Mouse (Mus musculus): ENCODE results near the gene Cct8l1. TPM values are rescaled to one million over a fixed set of nuclear protein-coding genes. Genes with fewer than 3 reads are reported as not detected.

Gene Cct8l1
- polyA plus RNA-seq, 1 experiment from 2014 or later, result 0.14 TPM

DNA sequence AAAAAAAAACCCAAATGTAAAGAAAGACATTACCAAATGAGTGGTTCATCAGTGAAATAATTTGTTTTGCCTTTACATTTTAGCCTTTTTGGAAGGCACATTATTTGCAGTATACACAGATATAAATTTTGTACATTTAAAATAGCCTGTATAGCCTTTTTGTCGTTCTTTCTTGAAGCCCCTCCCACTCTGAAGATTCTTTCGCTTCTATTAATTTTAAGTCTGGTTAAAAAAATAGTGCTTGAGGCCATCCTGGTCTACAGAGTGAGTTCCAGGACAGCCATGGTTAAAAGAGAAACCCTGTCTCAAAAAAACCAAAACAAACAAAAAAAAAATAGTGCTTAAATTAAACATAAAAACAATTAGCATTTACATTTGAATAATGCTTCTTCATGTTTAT is 14.8 kb downstream of the Cct8l1 start:
- Histone ChIP-seq H3K4me3 (peak overlapping the region; percentile 78; the same call in 1 of the 2 replicates), H3K27ac (ENCODE audit: poor library complexity, severe bottlenecking) (no peak overlapping the region), H3K4me1 (replicated peaks) (peaks cover 32% of the 10 kb centered on the region), H3K36me3 (no peaks in the 10 kb centered on the region), H3K9ac (no peak overlapping the region), H3K27me3 (replicated peaks) (no peaks in the 10 kb centered on the region), H3K4me2 (no peak overlapping the region), H3K9me3 (replicated peaks) (no peaks in the 10 kb centered on the region)
- whole genome bisulfite sequencing, result 28% methylated on average over 2 of the region's 2 CpGs
- no peak for ATAC-seq (ENCODE audit: insufficient number of reproducible peaks, low FRiP score)

DNA sequence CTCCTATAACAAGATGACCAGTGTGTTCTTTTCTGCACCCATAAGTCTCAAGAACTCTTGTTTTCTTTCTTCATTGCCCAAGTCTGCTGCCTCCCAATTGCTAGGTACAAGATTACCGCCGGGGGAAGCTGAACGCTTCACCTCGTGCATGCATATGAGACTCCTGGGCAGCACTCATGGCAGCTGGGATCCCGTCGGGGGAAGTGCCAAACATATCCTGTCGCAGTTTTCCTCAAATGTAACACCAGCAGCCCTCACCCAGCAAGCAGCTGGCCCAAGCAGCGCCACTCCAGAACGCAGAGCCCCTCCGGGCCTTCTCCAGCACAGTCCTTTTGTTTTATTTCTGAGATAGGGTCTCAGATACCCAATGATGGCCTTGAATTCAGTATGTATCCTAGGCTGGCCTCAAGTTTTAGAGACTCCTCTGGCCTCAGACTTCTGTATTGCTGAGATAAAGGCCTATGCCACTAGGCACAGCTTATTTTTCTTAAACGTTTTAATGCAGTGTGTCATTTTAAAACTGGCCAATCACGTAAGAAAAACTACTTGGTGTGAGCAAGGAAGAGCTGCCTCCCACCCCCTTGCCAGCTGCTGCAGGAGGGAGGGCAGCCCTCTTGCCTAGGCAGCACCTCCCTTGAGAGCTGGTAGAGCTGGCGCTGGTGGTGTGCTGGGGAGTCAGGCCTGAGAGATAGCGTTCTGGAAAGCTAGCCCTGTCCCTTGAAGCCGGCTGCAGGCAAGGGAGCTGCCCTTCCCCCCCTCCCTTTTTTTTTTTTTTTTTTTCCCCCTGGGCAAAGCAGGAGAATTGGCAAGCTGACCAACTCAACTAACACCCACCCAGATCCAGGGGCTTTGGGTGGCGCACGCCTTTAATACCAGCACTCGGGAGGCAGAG is 16.6 kb downstream of the Cct8l1 start:
- H3K27me3 ChIP-seq (replicated peaks), result no peaks in the 10 kb centered on the region
- H3K4me3 ChIP-seq, result no peak overlapping the region
- no peaks in the 10 kb centered on the region for H3K36me3 ChIP-seq
- H3K9me3 ChIP-seq (replicated peaks), result peaks cover 3% of the 10 kb centered on the region
- H3K4me2 ChIP-seq, result no peak overlapping the region
- ATAC-seq (ENCODE audit: insufficient number of reproducible peaks, low FRiP score), result no peak
- peaks cover 19% of the 10 kb centered on the region for H3K4me1 ChIP-seq (replicated peaks)
- H3K9ac ChIP-seq, result no peak overlapping the region; the same call in 1 of the 2 replicates
- no peak overlapping the region for H3K27ac ChIP-seq (ENCODE audit: poor library complexity, severe bottlenecking)
- 46% methylated on average over 18 of the region's 18 CpGs for WGBS

DNA sequence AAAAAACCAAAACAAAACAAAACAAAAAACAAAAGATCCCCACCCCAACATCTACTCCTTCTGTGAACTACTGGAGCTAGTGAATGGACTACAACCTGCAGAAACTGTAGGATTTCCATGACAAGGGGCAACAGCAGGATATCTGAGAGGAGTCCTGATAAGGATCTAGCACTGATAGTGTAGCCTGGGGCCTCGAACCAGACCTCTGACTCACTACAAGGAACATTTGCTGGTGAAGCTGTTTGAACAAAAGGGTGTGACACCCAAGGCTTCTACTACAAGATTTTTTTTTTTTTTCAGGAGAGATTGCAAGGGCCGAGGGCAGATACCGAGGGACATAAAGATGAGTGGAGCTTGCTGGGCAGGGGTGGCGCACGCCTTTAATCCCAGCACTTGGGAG is 17.4 kb downstream of the Cct8l1 start:
- H3K4me2 ChIP-seq, result no peak overlapping the region
- H3K4me3 ChIP-seq, result no peak overlapping the region
- peaks cover 11% of the 10 kb centered on the region for H3K4me1 ChIP-seq (replicated peaks)
- 64% methylated on average over 5 of the region's 5 CpGs for WGBS
- H3K9me3 ChIP-seq (replicated peaks), result peaks cover 6% of the 10 kb centered on the region
- H3K27ac ChIP-seq (ENCODE audit: poor library complexity, severe bottlenecking), result no peak overlapping the region
- no peaks in the 10 kb centered on the region for H3K36me3 ChIP-seq
- no peak overlapping the region for H3K9ac ChIP-seq
- H3K27me3 ChIP-seq (replicated peaks), result no peaks in the 10 kb centered on the region
- ATAC-seq (ENCODE audit: insufficient number of reproducible peaks, low FRiP score), result no peak

DNA sequence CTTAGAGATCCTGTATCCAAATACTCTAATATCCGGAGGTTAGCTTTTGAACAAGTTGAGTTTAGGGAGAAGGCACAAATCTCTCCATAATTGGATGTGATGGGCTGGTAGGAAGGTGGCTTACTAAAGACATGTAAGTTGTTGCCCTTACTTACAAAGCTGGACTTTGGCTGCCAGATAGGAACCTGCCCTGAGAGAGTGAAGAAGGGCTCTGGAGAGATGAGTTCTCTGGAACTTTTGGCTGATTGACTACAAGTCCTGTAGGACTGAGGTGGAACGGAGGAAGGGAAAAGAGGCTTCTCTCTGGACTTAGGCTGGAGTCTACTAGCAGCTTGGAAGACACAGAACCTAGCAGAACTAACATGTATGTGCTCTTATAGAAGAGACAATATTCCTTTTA is 19.7 kb downstream of the Cct8l1 start:
- H3K36me3 ChIP-seq, result no peaks in the 10 kb centered on the region
- H3K27ac ChIP-seq (ENCODE audit: poor library complexity, severe bottlenecking), result no peak overlapping the region
- H3K9ac ChIP-seq, result no peak overlapping the region
- no peak overlapping the region for H3K4me2 ChIP-seq
- no peaks in the 10 kb centered on the region for H3K27me3 ChIP-seq (replicated peaks)
- H3K4me1 ChIP-seq (replicated peaks), result peaks cover 6% of the 10 kb centered on the region; the same call in 1 of the 2 replicates
- peaks cover 6% of the 10 kb centered on the region for H3K9me3 ChIP-seq (replicated peaks)
- no peak for ATAC-seq (ENCODE audit: insufficient number of reproducible peaks, low FRiP score)
- 87% methylated on average over 2 of the region's 2 CpGs for WGBS
- H3K4me3 ChIP-seq, result no peak overlapping the region

DNA sequence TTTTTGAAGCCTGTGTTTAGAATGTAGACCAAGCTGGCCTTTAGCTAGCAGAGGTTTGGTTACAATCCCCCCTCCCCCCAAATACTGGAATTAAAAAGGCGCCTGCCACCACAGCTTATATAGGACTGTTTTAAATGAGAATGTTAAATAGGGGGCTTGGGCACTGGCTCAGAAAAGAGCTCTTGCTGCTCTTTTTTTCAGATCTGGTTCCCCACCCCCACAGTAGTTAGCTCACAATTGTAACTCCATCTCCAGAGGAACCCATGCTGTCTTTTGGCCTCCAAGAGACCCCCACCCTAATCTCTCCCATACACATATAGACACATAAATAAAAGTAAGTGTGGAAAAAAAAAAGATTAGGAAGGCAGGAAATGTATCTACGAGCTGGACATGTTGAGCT is 20.6 kb downstream of the Cct8l1 start:
- 69% methylated on average over 2 of the region's 2 CpGs for WGBS
- H3K27ac ChIP-seq (ENCODE audit: poor library complexity, severe bottlenecking), result no peak overlapping the region
- H3K4me3 ChIP-seq, result no peak overlapping the region
- H3K27me3 ChIP-seq (replicated peaks), result no peaks in the 10 kb centered on the region
- H3K9me3 ChIP-seq (replicated peaks), result peaks cover 6% of the 10 kb centered on the region
- no peak overlapping the region for H3K4me2 ChIP-seq
- no peaks in the 10 kb centered on the region for H3K36me3 ChIP-seq
- ATAC-seq (ENCODE audit: insufficient number of reproducible peaks, low FRiP score), result no peak
- peaks cover 6% of the 10 kb centered on the region; the same call in 1 of the 2 replicates for H3K4me1 ChIP-seq (replicated peaks)
- no peak overlapping the region for H3K9ac ChIP-seq

DNA sequence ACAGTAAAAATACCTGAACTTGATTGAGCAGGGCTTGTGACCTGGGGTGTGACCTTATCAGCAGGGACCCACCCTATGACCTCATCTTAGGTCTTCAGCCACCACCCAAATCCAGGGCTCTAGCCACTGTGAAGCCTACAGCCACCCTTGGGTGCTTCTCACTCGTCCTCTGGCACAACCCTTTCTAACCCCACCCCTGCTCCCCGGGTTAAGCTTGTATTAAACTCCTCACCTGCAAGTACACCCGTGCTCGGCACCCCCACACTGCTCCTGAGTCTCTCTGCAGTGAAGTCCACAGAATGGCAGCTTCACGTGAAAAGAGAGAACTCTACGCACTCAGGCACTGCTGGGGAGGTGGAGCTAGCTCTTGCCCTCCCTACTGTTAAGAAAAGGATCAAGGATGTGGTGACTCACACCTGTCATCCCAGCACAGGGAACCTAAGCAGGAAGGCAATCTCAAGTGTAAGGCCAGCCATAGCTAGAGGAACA is 21.1 kb downstream of the Cct8l1 start:
- WGBS, result 43% methylated on average over 6 of the region's 6 CpGs
- Histone ChIP-seq H3K27me3 (replicated peaks) (no peaks in the 10 kb centered on the region), H3K36me3 (no peaks in the 10 kb centered on the region), H3K4me1 (replicated peaks) (peaks cover 6% of the 10 kb centered on the region; the same call in 1 of the 2 replicates), H3K4me2 (no peak overlapping the region), H3K27ac (ENCODE audit: poor library complexity, severe bottlenecking) (no peak overlapping the region), H3K9me3 (replicated peaks) (peaks cover 6% of the 10 kb centered on the region), H3K4me3 (no peak overlapping the region), H3K9ac (no peak overlapping the region)
- ATAC-seq (ENCODE audit: insufficient number of reproducible peaks, low FRiP score), result no peak

DNA sequence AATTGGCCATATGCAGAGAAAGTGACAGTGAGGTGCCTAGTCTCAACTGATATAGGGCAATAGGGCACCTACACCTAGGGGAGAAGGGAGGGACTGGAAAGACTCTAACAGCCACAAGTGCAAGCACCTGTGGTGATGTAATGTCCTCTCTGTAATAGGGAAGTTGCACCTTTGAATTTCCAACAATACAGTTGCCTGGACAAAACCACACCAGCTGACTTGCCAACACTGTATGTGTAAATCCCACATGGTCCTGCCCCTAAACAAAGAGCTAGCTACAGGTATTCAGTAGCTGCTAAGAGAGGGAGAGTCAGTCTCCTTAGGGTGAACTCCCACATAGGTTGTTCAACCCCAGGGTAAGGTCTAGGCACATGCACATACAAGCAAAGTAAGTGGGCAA is 24.5 kb downstream of the Cct8l1 start:
- H3K9me3 ChIP-seq (replicated peaks), result peaks cover 6% of the 10 kb centered on the region
- H3K4me1 ChIP-seq (replicated peaks), result no peaks in the 10 kb centered on the region
- H3K27me3 ChIP-seq (replicated peaks), result no peaks in the 10 kb centered on the region
- H3K36me3 ChIP-seq, result no peaks in the 10 kb centered on the region
- no peak overlapping the region for H3K4me2 ChIP-seq
- H3K9ac ChIP-seq, result no peak overlapping the region
- ATAC-seq (ENCODE audit: insufficient number of reproducible peaks, low FRiP score), result no peak
- no peak overlapping the region for H3K4me3 ChIP-seq
- no peak overlapping the region for H3K27ac ChIP-seq (ENCODE audit: poor library complexity, severe bottlenecking)

DNA sequence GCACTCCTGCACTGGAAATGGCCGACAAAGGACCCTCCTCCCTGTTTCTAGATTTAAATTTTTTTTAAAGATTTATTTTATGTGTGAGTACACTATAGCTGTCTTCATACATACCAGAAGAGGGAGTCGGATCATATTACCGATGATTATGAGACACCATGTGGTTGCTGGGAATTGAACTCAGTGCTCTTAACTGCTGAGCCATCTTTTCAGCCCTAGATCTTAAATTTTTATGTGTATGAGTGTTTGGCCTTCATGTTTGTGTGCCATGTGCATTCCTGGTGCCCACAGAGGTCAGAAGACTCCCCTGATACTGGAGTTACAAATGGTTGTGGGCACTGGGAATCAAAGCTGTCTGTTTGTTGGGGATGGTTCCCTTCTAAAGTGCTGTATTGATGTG is 25.1 kb downstream of the Cct8l1 start:
- WGBS, result 78% methylated on average over 3 of the region's 3 CpGs

DNA sequence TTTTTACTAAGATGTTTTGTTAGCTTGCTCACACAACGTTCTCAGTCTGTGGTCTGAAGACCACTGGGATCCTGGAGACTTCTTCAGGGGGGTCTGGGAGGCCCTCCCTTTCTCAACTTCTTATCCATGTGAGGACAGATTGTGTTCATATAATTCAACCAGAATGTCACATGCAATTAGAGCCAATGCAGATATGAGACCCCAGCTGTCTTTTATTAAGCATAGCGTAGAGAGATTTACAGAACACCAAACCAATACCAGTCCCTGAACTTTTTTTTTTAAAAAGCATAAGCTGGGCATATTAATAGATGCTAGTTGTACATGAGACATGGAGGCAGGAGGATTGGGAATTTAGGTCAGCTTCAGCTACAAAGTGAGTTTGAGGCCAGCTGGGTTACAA is 25.8 kb downstream of the Cct8l1 start:
- 74% methylated on average over 2 of the region's 2 CpGs for WGBS
- no peaks in the 10 kb centered on the region for H3K4me1 ChIP-seq (replicated peaks)
- no peak overlapping the region for H3K4me2 ChIP-seq
- H3K9ac ChIP-seq, result no peak overlapping the region
- peaks cover 6% of the 10 kb centered on the region for H3K9me3 ChIP-seq (replicated peaks)
- no peak overlapping the region for H3K27ac ChIP-seq (ENCODE audit: poor library complexity, severe bottlenecking)
- ATAC-seq (ENCODE audit: insufficient number of reproducible peaks, low FRiP score), result no peak
- no peaks in the 10 kb centered on the region for H3K27me3 ChIP-seq (replicated peaks)
- H3K4me3 ChIP-seq, result no peak overlapping the region
- H3K36me3 ChIP-seq, result no peaks in the 10 kb centered on the region

More for the DNA sequence above, 25.1 kb downstream of the Cct8l1 start:
- no peak overlapping the region for H3K9ac ChIP-seq
- H3K9me3 ChIP-seq (replicated peaks), result peaks cover 6% of the 10 kb centered on the region
- no peak overlapping the region for H3K4me2 ChIP-seq
- ATAC-seq (ENCODE audit: insufficient number of reproducible peaks, low FRiP score), result no peak
- H3K4me3 ChIP-seq, result no peak overlapping the region
- no peaks in the 10 kb centered on the region for H3K4me1 ChIP-seq (replicated peaks)
- no peaks in the 10 kb centered on the region for H3K27me3 ChIP-seq (replicated peaks)
- no peak overlapping the region for H3K27ac ChIP-seq (ENCODE audit: poor library complexity, severe bottlenecking)
- no peaks in the 10 kb centered on the region for H3K36me3 ChIP-seq

DNA sequence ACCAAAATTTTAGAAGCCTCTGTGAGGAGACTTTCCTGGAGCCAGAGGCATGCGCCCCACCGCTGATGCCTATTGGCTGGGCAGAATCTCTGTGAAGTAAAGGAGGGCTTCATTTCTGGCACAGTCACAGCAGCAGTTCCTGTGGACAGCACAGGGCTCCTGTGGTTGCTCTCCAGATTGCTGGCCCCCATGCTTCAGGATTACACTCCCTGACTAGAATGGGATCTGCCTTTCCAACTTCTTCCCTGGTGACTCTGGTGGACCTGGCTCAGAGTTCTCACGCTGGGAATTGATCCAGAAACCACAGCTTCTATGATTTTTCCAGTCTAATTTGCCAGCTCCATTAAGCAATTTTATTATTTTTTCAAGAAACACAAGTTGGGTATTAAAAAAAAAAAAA is 28.2 kb downstream of the Cct8l1 start:
- H3K9me3 ChIP-seq (replicated peaks), result no peaks in the 10 kb centered on the region
- H3K9ac ChIP-seq, result no peak overlapping the region
- H3K36me3 ChIP-seq, result no peaks in the 10 kb centered on the region
- no peaks in the 10 kb centered on the region for H3K27me3 ChIP-seq (replicated peaks)
- H3K4me2 ChIP-seq, result no peak overlapping the region
- H3K4me1 ChIP-seq (replicated peaks), result no peaks in the 10 kb centered on the region
- H3K27ac ChIP-seq (ENCODE audit: poor library complexity, severe bottlenecking), result no peak overlapping the region
- ATAC-seq (ENCODE audit: insufficient number of reproducible peaks, low FRiP score), result no peak
- WGBS, result 85% methylated on average over 3 of the region's 3 CpGs
- no peak overlapping the region for H3K4me3 ChIP-seq

DNA sequence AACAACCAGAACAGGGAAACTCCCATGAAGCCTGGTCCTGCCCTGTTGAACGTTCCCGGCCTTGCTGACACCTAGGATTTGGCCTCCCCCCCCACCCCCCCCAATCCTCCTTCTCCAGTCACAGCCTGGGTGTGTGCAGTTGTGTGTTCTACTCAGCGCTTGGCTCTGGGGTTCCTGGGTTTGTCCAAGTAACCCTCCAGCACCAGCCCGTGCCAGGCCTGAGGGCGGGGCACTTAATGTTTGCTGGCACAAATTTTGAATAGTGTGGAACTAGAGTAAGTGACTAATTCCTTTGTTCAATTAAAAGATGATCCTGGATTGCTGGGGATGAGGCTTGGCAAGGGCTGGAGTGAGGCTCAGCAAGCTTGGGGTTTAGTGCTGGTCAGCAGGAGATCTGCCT is 28.7 kb downstream of the Cct8l1 start:
- Histone ChIP-seq H3K27ac (ENCODE audit: poor library complexity, severe bottlenecking) (no peak overlapping the region), H3K9ac (no peak overlapping the region), H3K9me3 (replicated peaks) (no peaks in the 10 kb centered on the region), H3K36me3 (no peaks in the 10 kb centered on the region), H3K4me1 (replicated peaks) (no peaks in the 10 kb centered on the region), H3K27me3 (replicated peaks) (no peaks in the 10 kb centered on the region), H3K4me3 (no peak overlapping the region), H3K4me2 (no peak overlapping the region)
- ATAC-seq (ENCODE audit: insufficient number of reproducible peaks, low FRiP score), result no peak
- whole genome bisulfite sequencing, result 79% methylated on average over 5 of the region's 5 CpGs

Measured in heart, embryonic 12.5 days (tissue).